Mouse (Mus musculus): ENCODE data around the gene Zdhhc18.
A peak's percentile ranks its signal among the peaks of the same experiment; 100 is the strongest.
"Not testable (repeated sequence)": the region's sequence is repeated elsewhere in the genome, so short reads cannot be mapped to it uniquely, and the experiment has no call there.

Zdhhc18 gene

GRCm38 (mm10) chr4:133665118-133665517 is 15.2 kb upstream of the Zdhhc18 start:
- no peak for DNase-seq (ENCODE audit: low read depth, low spot score)

GRCm38 (mm10) chr4:133662945-133663344 is 13.0 kb upstream of the Zdhhc18 start:
- DNase-seq (ENCODE audit: low read depth, low spot score) = no peak

GRCm38 (mm10) chr4:133662421-133662820 is 12.5 kb upstream of the Zdhhc18 start:
- no peak for DNase-seq (ENCODE audit: low read depth, low spot score)

- DNase-seq (ENCODE audit: low read depth, low spot score) = no peak
Observed at GRCm38 (mm10) chr4:133660193-133661155, 10.5 kb upstream of the Zdhhc18 start.

GRCm38 (mm10) chr4:133659497-133660192 is 9.7 kb upstream of the Zdhhc18 start:
- DNase-seq (ENCODE audit: low read depth, low spot score) = no peak

GRCm38 (mm10) chr4:133658729-133659128 is 8.8 kb upstream of the Zdhhc18 start:
- DNase-seq (ENCODE audit: low read depth, low spot score) = no peak

- DNase-seq (ENCODE audit: low read depth, low spot score) = no peak
Observed at GRCm38 (mm10) chr4:133657829-133658458, 8.0 kb upstream of the Zdhhc18 start.

GRCm38 (mm10) chr4:133656997-133657396 is 7.0 kb upstream of the Zdhhc18 start:
- DNase-seq (ENCODE audit: low read depth, low spot score) = no peak

- no peak for DNase-seq (ENCODE audit: low read depth, low spot score)
Observed at GRCm38 (mm10) chr4:133656294-133656693, 6.3 kb upstream of the Zdhhc18 start.

- DNase-seq (ENCODE audit: low read depth, low spot score) = not testable (repeated sequence)
Observed at GRCm38 (mm10) chr4:133654070-133654469, 4.1 kb upstream of the Zdhhc18 start.

- DNase-seq (ENCODE audit: low read depth, low spot score) = no peak
Observed at GRCm38 (mm10) chr4:133652746-133653145, 2.8 kb upstream of the Zdhhc18 start.

- no peak for DNase-seq (ENCODE audit: low read depth, low spot score)
Observed at GRCm38 (mm10) chr4:133651986-133652385, 2.0 kb upstream of the Zdhhc18 start.

GRCm38 (mm10) chr4:133651445-133651844 is 1.5 kb upstream of the Zdhhc18 start:
- no peak for DNase-seq (ENCODE audit: low read depth, low spot score)

GRCm38 (mm10) chr4:133649464-133649863 is 490 bp downstream of the Zdhhc18 start:
- not testable (repeated sequence) for DNase-seq (ENCODE audit: low read depth, low spot score)

GRCm38 (mm10) chr4:133645680-133646079 is 4.3 kb downstream of the Zdhhc18 start:
- DNase-seq (ENCODE audit: low read depth, low spot score) = no peak

GRCm38 (mm10) chr4:133645195-133645594 is 4.8 kb downstream of the Zdhhc18 start:
- DNase-seq (ENCODE audit: low read depth, low spot score) = no peak

- DNase-seq (ENCODE audit: low read depth, low spot score) = no peak
Observed at GRCm38 (mm10) chr4:133634043-133634410, 15.9 kb downstream of the Zdhhc18 start.

GRCm38 (mm10) chr4:133633332-133634042 is 16.5 kb downstream of the Zdhhc18 start:
- peak; percentile 60 for DNase-seq (ENCODE audit: low read depth, low spot score)

GRCm38 (mm10) chr4:133632483-133633327 is 17.2 kb downstream of the Zdhhc18 start:
- no peak for DNase-seq (ENCODE audit: low read depth, low spot score)

- no peak for DNase-seq (ENCODE audit: low read depth, low spot score)
Observed at GRCm38 (mm10) chr4:133631769-133632411, 18.1 kb downstream of the Zdhhc18 start.

Measured in retina, adult 2 months (tissue).